Mouse (Mus musculus) myocyte (in vitro differentiated cells): ENCODE measurements at regions not wholly inside any gene's neighbourhood (a gene's known extent, or its start where the extent isn't known, plus 50 kb on each side); places are given as distances from the start of the nearest gene placed in this dataset.

Experiments used
- CEBPB ChIP-seq: IDR thresholded peaks from 2 replicates; pipeline ENCODE4 v1.6.1; 2011; ENCODE audit warnings: mild to moderate bottlenecking, moderate library complexity; ENCODE audit not compliant: poor library complexity, insufficient read depth, severe bottlenecking
- E2F4 ChIP-seq: IDR thresholded peaks from one replicate; pipeline ENCODE4 v1.6.1; 2011; ENCODE audit warnings: mild to moderate bottlenecking, control low read depth, moderate library complexity; ENCODE audit not compliant: insufficient read depth
- MAX ChIP-seq: IDR thresholded peaks from one replicate; pipeline ENCODE4 v1.6.1; 2011; ENCODE audit warnings: low read depth, mild to moderate bottlenecking, control low read depth
- MYOD1 ChIP-seq, 3 experiments: IDR thresholded peaks; one replicate each; pipeline ENCODE4 v1.6.1; 2011; ENCODE audit warnings: control low read depth in 2 of 3, low read depth in 2 of 3, mild to moderate bottlenecking in 2 of 3, moderate library complexity in 1 of 3; ENCODE audit not compliant: insufficient read length in 2 of 3, control insufficient read depth in 1 of 3
- POLR2A ChIP-seq: IDR thresholded peaks from one replicate; pipeline ENCODE4 v1.6.1; 2011; ENCODE audit warnings: low read depth, mild to moderate bottlenecking, control low read depth, moderate library complexity; ENCODE audit not compliant: insufficient read length
- POLR2AphosphoS2 ChIP-seq: IDR thresholded peaks from one replicate; pipeline ENCODE4 v1.6.1; 2011; ENCODE audit warnings: low read depth, control low read depth; ENCODE audit not compliant: insufficient read length
- TCF12 ChIP-seq: IDR thresholded peaks from one replicate; pipeline ENCODE4 v1.6.1; 2011; ENCODE audit warnings: mild to moderate bottlenecking, control low read depth; ENCODE audit not compliant: poor library complexity, insufficient read depth, severe bottlenecking
- TCF3 ChIP-seq: IDR thresholded peaks from one replicate; pipeline ENCODE4 v1.6.1; 2011; ENCODE audit warnings: low read depth, control low read depth; ENCODE audit not compliant: insufficient read length
- USF1 ChIP-seq: IDR thresholded peaks from one replicate; pipeline ENCODE4 v1.6.1; 2011; ENCODE audit warnings: low read depth, mild to moderate bottlenecking, control low read depth, moderate library complexity

DNA sequence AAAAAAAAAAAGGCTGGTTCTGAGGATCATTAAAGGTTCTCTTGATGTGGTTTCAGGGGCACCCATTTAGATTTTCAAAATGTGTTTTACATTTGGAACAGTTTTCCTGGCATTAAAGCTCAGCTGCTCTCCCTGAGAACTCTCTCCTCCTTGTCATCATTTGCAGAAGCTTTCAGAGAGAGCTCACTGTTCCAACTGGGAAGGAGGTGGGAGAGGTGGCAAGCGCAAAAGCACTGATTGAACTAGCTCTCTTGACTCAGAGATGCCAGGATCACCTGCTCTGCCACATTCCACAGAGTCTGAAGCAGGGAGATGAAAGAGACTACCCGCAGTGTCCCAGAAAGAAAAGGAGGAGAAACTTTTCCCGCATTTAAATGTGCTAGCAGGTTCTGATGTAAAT lies 220.5 kb upstream of the Gbe1 start:
- TF ChIP-seq POLR2AphosphoS2 = no peak
- no peak for TF ChIP-seq POLR2A
- TF ChIP-seq TCF12 = no peak
- no peak for TF ChIP-seq USF1
- TF ChIP-seq E2F4 = no peak
- no peak for TF ChIP-seq MYOD1 (IDR thresholded peaks at IDR 0.05; ENCODE audit: control insufficient read depth in 1 of 3, insufficient read length in 2 of 3, low read depth in 2 of 3)
- no peak for TF ChIP-seq MAX
- no peak for TF ChIP-seq TCF3
- no peak for TF ChIP-seq CEBPB
